Comparison of ENCODE assay signal across 8 mouse cellular contexts in the genomic region with DNA sequence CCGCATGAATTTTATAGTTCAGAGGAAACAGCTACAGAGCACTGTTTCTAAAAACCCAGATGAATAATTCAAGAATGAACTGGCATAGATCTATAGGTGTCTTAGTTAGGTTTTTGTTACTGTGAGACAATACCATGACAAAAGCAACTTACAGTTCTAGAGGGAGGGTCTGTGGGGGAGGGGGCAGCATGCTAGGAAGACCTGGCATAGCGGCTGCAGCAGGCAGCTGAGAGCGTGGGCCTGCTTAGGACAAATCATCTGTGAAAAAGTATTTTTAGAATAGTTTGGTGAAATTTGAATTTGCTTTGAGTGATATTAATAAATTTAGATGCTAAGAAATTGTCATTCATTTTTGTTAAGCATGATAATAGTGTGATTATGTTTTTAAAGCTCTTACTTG. TPM values are rescaled to one million over a fixed set of nuclear protein-coding genes. Genes with fewer than 3 reads are reported as not detected.
"Had no signal": no experiment of that assay in that cellular context is flagged by ENCODE, and none has a peak within 500 bp of the region (broad histone marks: within the 10 kb centered on the region; RNA-seq: fewer than 3 reads in every experiment).

No protein-coding gene starts in this region.

- DNase-seq: liver, postnatal 0 days; lung, adult 2 months; lung, postnatal 14 days; lung, postnatal 36 days; thymus, adult 2 months; thymus, postnatal 25 days; thymus, postnatal 4 days had no signal

RNA-seq across cellular contexts. Expression of gene Pfn2, which starts 22.0 kb away (rescaled TPM):
- total RNA-seq: monocyte, adult 5-6 weeks had no signal
